Mouse (Mus musculus) heart, postnatal 0 days (tissue): ENCODE data around the gene L3mbtl3.

Experiments used
- CTCF ChIP-seq: IDR thresholded peaks from 2 replicates; pipeline ENCODE4 v1.5.1; 2016; ENCODE audit warnings: antibody characterized with exemption, control low read depth, low read depth
- EP300 ChIP-seq: IDR thresholded peaks from 2 replicates; pipeline ENCODE4 v1.6.1; 2016; ENCODE audit warnings: antibody characterized with exemption, low read depth

- TF ChIP-seq EP300, result no peak
- TF ChIP-seq CTCF, result no peak
Observed at GRCm38 (mm10) chr10:26337896-26338503, 37.8 kb downstream of the L3mbtl3 start.
